Mouse (Mus musculus): ENCODE results near the gene Sco2. TPM values are rescaled to one million over a fixed set of nuclear protein-coding genes. Genes with fewer than 3 reads are reported as not detected.

Gene Sco2
- polyA plus RNA-seq, 1 experiment: 60.3 TPM

DNA sequence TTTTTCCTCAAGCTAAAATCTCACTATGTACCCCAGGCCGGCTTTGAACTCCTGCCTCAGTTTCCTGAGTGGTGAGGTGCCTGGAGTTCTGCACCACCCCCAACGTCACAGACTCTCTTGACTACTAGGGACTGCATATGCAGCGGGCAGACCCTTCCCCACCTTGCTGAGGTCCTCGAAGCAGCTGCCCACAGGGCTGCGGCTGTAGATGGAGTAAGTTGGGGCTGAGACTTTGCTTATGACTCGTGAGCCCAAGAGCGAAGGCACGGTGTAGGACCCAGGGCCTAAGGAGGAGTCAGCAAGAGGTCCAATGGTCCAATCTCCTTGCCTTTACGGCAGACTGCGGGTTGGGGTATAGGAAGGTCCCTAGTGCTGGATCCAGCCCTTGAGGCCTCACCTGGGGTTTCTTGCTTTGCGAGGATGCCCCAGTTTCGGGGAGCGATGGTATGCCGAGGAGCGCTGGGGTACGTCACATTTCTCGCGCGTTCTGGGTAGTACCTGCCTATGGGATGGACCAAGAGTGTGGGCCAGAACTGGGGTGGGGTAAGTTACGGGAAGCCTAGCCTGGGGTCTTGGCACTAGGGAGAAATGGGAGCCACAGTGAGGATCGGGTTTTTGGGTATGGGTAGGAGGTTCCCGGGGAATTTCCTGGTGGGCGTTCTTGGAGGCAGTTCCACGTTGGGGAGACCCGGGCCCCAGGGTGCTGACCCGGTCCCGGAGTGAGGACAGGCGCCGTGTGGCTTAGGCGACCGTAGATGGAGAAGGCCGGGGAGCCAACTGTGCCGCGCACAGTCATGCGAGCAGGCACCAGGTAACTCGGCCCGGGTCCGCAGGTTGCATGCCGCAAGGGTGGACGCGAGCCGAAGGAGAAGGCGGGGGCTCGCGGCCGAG lies 4.5 kb upstream of the Sco2 start:
- peaks cover 24% of the 10 kb centered on the region for H3K4me1 ChIP-seq (ENCODE audit: control insufficient read depth, insufficient read depth, low read length)
- peak overlapping the region; percentile 98 for H3K27ac ChIP-seq (ENCODE audit: insufficient read depth, low read length)
- DNase-seq: peak in 1 of 2 experiments; percentile 56
- TF ChIP-seq POLR2A (IDR thresholded peaks at IDR 0.05; ENCODE audit: borderline replicate concordance, insufficient read depth, low read length): no peak
- no peak for TF ChIP-seq CTCF (IDR thresholded peaks at IDR 0.05; ENCODE audit: borderline replicate concordance, insufficient read depth, low read depth, low read length)
- H3K4me3 ChIP-seq (replicated peaks; ENCODE audit: insufficient read depth, low read depth, low read length): peak overlapping the region; percentile 64
- H3K27me3 ChIP-seq (ENCODE audit: control insufficient read depth, insufficient read depth, low read length): no peaks in the 10 kb centered on the region
- WGBS: 16% methylated on average over 46 of the region's 46 CpGs

DNA sequence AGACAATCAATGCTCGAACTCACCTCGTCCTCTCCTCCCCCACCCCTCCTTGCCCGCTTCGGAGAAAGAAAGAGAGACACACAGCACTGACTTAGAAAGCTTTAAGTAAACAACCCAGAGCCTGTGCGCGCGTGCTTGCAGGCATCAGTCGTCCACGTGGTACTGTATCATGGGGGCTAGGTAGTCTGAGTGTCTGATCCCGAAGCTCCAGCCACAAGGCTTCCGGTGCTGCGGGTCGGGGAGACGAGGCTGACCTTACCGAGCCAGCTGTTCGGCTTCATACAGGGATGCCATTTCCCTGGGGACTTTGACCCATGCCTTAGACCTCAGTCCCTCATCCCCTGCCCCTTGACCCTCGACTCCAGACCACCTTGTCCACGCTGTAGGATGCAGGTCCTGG lies 3.7 kb upstream of the Sco2 start:
- TF ChIP-seq CTCF (IDR thresholded peaks at IDR 0.05; ENCODE audit: borderline replicate concordance, insufficient read depth, low read depth, low read length) (no peak), POLR2A (IDR thresholded peaks at IDR 0.05; ENCODE audit: borderline replicate concordance, insufficient read depth, low read length) (no peak)
- Histone ChIP-seq H3K27ac (ENCODE audit: insufficient read depth, low read length) (peak overlapping the region; percentile 98; the same call in 1 of the 2 replicates), H3K27me3 (ENCODE audit: control insufficient read depth, insufficient read depth, low read length) (no peaks in the 10 kb centered on the region), H3K4me3 (replicated peaks; ENCODE audit: insufficient read depth, low read depth, low read length) (no peak overlapping the region), H3K4me1 (ENCODE audit: control insufficient read depth, insufficient read depth, low read length) (peaks cover 26% of the 10 kb centered on the region)
- peak in 1 of 2 experiments; percentile 33 for DNase-seq
- 28% methylated on average over 18 of the region's 18 CpGs for WGBS

DNA sequence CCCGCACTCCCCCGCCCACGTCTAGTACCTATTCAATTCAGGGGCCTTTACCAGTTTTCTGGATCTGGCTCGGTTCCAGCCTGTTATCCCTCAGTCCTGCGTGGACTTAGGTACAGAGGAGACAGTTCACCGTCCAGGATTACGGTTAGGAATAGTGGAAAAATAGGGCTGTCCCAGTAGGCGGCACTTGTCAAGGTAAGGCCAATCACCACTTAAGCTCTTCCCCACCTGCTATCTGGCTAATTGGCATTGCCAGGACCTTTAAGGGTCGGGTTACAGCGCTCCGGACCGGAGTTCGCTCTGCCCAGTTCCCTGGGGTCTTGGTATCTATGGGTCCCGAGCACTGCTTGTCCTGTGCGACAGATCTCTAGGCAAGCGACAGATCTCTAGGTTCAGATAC lies 3.3 kb upstream of the Sco2 start, which contains the start of gene Tymp:
Gene Tymp, minus strand, starts transcription at position 83 of the 400 bp plus-strand sequence.
- H3K27ac ChIP-seq (ENCODE audit: insufficient read depth, low read length): peak within 1 kb of the TSS; percentile 98
- TF ChIP-seq POLR2A (IDR thresholded peaks at IDR 0.05; ENCODE audit: borderline replicate concordance, insufficient read depth, low read length): no peak
- peak within 1 kb of the TSS; percentile 64 for H3K4me3 ChIP-seq (replicated peaks; ENCODE audit: insufficient read depth, low read depth, low read length)
- peak in 1 of 2 experiments; percentile 34 for DNase-seq
- no peaks in the 10 kb centered on the region for H3K27me3 ChIP-seq (ENCODE audit: control insufficient read depth, insufficient read depth, low read length)
- WGBS: 56% methylated on average over 16 of the region's 16 CpGs
- H3K4me1 ChIP-seq (ENCODE audit: control insufficient read depth, insufficient read depth, low read length): peaks cover 27% of the 10 kb centered on the region

DNA sequence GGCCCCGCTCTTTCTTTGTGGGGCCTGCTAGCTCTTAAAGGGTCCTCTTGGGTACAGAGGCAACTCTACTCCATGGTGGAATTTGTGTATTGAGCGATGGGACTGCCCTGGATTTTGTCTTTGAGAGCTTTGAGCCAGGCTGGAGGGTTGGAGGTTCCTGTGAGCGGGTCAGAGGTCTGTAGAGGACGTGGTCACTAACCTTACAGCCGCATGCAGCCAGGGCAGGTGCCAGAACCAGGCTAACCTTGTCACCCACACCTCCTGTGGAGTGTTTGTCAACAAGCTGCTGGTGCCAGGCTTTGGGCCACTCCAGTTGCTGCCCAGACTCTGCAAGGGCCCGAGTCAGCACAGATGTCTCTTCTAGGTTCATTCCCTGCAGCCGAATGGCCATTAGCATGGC lies 2.4 kb upstream of the Sco2 start:
- WGBS: 72% methylated on average over 7 of the region's 7 CpGs
- no peaks in the 10 kb centered on the region for H3K27me3 ChIP-seq (ENCODE audit: control insufficient read depth, insufficient read depth, low read length)

DNA sequence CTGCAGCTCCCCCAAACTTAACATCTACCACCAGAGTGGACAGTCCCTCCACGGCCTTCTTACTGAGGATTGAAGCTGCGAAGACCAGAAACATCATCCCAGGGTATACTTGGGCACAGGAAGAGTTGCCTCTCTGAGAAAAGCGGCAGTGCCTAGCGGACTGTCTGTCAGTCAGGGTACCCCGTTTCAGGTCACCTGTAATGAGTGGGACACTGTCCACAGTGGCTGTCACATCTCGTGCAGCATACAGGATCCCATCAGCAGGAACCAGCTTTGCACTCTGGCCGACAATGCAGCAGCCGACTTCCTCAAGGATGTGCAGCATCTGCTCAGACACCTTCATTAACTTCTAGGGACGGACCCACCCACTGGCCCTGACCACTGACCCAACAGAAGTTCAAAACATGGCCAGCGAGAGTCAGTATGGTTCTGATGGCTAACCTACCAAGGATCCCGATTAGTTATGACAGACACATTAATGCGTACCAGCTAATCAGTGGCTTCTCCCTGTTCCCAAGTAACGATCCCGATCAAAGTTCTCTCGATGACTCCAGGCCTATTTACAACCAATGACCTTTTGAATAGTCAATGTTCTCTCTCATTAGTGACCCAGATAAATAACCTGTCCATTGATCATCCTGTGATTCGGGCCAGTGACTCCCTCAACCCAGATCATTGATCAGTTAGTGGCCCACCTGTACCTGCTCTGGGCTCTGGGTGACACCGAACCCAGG lies 1.3 kb upstream of the Sco2 start:
- H3K27me3 ChIP-seq (ENCODE audit: control insufficient read depth, insufficient read depth, low read length): no peaks in the 10 kb centered on the region
- DNase-seq: peak in 1 of 2 experiments; percentile 24
- WGBS: 91% methylated on average over 17 of the region's 17 CpGs
- H3K27ac ChIP-seq (ENCODE audit: insufficient read depth, low read length): no peak overlapping the region
- TF ChIP-seq CTCF (IDR thresholded peaks at IDR 0.05; ENCODE audit: borderline replicate concordance, insufficient read depth, low read depth, low read length) (no peak), POLR2A (IDR thresholded peaks at IDR 0.05; ENCODE audit: borderline replicate concordance, insufficient read depth, low read length) (no peak)
- peaks cover 31% of the 10 kb centered on the region for H3K4me1 ChIP-seq (ENCODE audit: control insufficient read depth, insufficient read depth, low read length)
- H3K4me3 ChIP-seq (replicated peaks; ENCODE audit: insufficient read depth, low read depth, low read length): no peak overlapping the region

More for the DNA sequence above, 2.4 kb upstream of the Sco2 start:
- peak in 1 of 2 experiments; percentile 28 for DNase-seq
- H3K27ac ChIP-seq (ENCODE audit: insufficient read depth, low read length): no peak overlapping the region
- peaks cover 31% of the 10 kb centered on the region for H3K4me1 ChIP-seq (ENCODE audit: control insufficient read depth, insufficient read depth, low read length)
- TF ChIP-seq POLR2A (IDR thresholded peaks at IDR 0.05; ENCODE audit: borderline replicate concordance, insufficient read depth, low read length): no peak
- no peak for TF ChIP-seq CTCF (IDR thresholded peaks at IDR 0.05; ENCODE audit: borderline replicate concordance, insufficient read depth, low read depth, low read length)
- no peak overlapping the region for H3K4me3 ChIP-seq (replicated peaks; ENCODE audit: insufficient read depth, low read depth, low read length)

DNA sequence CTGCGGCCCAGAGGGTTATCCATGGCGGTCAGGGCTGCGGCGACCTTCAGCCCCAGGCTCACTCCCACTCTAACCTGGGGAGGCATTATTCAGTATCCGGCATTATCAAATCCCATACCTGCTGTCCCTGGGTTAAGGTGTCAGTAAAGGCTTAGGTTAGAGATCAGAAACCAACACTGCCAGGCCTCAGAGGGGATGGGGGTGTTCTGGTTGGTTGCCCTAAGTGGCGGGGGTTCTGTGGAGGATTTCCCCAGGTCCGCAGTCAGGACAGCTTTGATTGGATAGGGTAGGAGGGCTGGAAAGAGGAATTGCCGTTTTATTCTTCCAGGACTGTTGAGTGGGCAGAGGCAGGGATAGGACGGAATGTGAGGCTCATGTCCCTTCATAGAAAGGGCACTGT lies 694 bp upstream of the Sco2 start:
- no peak for DNase-seq
- TF ChIP-seq POLR2A (IDR thresholded peaks at IDR 0.05; ENCODE audit: borderline replicate concordance, insufficient read depth, low read length): no peak
- no peak for TF ChIP-seq CTCF (IDR thresholded peaks at IDR 0.05; ENCODE audit: borderline replicate concordance, insufficient read depth, low read depth, low read length)
- peaks cover 28% of the 10 kb centered on the region for H3K4me1 ChIP-seq (ENCODE audit: control insufficient read depth, insufficient read depth, low read length)
- WGBS: 43% methylated on average over 9 of the region's 9 CpGs
- no peaks in the 10 kb centered on the region for H3K27me3 ChIP-seq (ENCODE audit: control insufficient read depth, insufficient read depth, low read length)
- peak overlapping the region; percentile 62 for H3K4me3 ChIP-seq (replicated peaks; ENCODE audit: insufficient read depth, low read depth, low read length)
- peak overlapping the region; percentile 82 for H3K27ac ChIP-seq (ENCODE audit: insufficient read depth, low read length)

DNA sequence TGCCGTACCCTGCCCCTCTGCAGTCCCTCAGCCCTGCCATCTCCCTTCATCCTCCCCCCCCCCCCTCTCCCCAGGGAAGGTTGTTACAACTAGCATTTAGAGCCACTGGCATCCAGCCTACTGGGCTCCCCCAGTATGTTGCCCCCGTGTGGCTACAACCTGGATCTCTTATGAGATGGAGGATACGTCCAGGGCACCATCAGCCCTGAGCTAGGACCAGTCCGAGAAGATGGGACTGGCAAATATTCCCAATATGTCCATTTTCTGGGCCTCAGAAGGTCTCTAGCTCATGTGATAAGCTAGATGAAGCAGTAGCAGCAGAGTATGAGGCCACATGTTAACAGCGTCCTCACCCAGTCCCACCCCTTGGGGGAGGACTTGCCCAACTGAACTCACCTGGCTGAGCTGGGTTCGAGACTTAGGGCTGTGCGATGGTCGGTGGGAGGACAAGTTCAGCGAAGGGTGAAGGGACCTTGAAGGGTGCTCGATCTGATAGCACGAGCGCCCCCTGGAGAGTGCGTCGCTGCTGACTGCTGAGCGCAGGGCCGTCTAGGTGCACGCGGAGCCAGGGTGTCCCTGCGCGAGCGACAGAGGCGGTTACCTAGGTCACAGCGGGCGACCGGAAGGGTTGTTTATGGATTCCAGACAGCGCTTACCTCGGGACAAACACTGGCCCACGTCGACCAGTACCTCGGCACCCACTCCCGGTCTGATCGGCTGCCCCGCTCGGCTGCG lies 452 bp downstream of the Sco2 start:
- Histone ChIP-seq H3K4me1 (ENCODE audit: control insufficient read depth, insufficient read depth, low read length) (peaks cover 27% of the 10 kb centered on the region), H3K4me3 (replicated peaks; ENCODE audit: insufficient read depth, low read depth, low read length) (peak overlapping the region; percentile 62), H3K27me3 (ENCODE audit: control insufficient read depth, insufficient read depth, low read length) (no peaks in the 10 kb centered on the region), H3K27ac (ENCODE audit: insufficient read depth, low read length) (peak overlapping the region; percentile 82)
- peak; percentile 80 to 84 for DNase-seq
- TF ChIP-seq CTCF (IDR thresholded peaks at IDR 0.05; ENCODE audit: borderline replicate concordance, insufficient read depth, low read depth, low read length) (peak; percentile 45; the same call in 1 of the 2 replicates), POLR2A (IDR thresholded peaks at IDR 0.05; ENCODE audit: borderline replicate concordance, insufficient read depth, low read length) (no peak)
- WGBS: 1% methylated on average over 35 of the region's 35 CpGs

All from cerebellum, adult 2 months (tissue).